Mouse (Mus musculus): ENCODE data around the gene Map3k21.

Gene Map3k21

GRCm38 (mm10) chr8:125917013-125917412 is 6.8 kb downstream of the Map3k21 start:
- DNase-seq = no peak

DNA sequence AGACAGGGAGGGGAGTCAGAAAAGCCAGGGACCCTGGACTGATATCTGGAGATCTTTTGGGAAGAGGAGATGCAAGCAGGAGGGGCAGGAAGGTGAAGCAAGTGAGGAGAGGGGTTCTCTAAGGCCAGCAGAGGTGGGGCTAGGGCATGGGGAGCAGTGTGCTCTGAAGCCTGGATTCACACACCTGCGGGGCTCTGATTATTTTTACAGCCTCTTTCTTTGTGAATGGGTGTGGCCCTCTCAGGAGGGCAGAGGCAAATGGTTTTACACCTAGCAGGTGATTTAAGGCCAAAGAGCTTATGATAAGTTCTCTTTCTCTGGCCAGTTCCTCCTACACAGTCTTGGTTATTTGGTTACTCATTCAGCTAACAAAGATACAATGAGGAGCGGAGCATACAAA is 8.5 kb downstream of the Map3k21 start:
- DNase-seq = no peak

- no peak for DNase-seq
These were observed 9.3 kb downstream of the Map3k21 start for GRCm38 (mm10) chr8:125919560-125919959.

DNA sequence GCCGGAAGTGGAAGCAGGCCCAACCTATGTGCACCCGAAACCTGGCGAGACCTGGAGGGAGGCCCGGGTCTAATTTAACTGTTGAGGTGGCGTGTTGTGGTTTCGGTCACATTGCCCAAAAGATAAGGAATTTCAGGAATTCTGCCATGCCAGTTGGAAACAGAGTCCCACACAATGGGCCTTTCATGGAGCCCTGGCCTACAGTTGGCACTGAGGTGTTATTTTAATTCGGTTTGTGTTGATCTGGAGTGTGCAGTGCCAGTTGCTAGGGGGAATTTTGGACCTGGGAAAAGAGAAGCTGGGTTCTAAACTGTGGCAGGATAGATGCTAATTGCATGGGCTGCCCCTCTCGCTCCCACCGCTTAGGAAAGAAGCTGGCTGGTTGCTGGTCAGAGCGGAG is 10.0 kb downstream of the Map3k21 start:
- no peak for DNase-seq

DNA sequence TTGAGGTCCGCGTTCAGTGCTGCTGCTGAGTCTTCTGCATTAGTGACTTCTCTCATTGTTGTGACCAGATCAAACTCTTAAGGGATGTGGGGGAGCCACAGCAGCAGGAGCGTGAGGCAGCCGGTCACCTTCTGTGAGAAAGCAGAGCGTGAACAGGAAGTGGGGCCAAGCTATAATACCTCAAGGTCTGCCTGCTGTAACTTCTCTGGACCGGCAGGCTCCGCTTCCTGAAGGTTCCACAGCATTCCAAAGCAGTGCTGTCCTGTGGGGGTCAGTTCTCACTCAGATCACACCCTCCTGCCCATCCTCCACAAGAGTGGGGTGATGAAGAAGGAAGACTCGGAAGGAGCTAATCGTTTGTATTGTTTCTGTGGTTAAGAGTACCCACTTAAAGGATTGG is 10.5 kb downstream of the Map3k21 start:
- no peak for DNase-seq

GRCm38 (mm10) chr8:125922333-125922732 is 12.1 kb downstream of the Map3k21 start:
- DNase-seq = no peak

GRCm38 (mm10) chr8:125926636-125927035 is 16.4 kb downstream of the Map3k21 start:
- DNase-seq = peak; percentile 53 to 57

DNA sequence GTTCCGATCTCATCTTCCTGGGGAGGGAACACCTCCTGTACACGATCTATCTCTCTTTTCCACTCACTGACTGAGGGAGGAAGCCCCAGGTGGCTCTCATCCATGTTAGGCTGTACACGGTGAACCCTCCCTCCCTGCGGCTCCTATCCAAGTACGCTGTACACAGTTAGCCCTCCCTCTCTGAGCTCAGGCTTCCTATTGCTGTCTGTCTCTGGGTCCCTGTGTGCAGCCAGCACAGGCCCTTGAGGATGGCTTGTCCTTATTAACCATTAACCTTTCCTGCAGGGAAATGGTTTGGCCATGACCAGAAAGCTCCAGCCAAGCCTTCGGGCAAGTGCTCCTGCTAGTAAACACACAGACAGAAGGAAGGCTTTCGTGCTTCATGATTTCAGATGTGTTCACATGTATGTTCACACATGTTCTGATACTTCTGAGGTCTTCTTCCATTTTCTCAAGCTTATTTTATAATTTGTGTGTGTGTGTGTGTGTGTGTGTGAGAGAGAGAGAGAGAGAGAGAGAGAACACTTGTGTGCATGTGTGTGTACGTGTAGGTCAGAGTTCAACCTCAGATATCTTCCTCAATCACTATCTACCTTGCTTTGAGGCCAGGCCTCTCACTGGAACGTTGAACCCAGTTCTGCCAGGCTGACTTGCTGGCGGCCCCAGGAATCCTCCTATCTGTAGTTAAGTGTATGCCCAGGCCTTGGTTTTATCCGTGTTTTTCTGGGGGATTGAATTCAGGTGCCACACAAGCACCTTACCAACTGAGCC is 20.2 kb downstream of the Map3k21 start:
- DNase-seq = no peak

- DNase-seq = peak; percentile 57 to 67
These were observed 21.6 kb downstream of the Map3k21 start for GRCm38 (mm10) chr8:125931822-125932221.

GRCm38 (mm10) chr8:125935649-125936048 is 25.4 kb downstream of the Map3k21 start:
- DNase-seq = peak; percentile 87 to 92

- no peak for DNase-seq
These were observed 34.3 kb downstream of the Map3k21 start for GRCm38 (mm10) chr8:125944511-125944910.

DNA sequence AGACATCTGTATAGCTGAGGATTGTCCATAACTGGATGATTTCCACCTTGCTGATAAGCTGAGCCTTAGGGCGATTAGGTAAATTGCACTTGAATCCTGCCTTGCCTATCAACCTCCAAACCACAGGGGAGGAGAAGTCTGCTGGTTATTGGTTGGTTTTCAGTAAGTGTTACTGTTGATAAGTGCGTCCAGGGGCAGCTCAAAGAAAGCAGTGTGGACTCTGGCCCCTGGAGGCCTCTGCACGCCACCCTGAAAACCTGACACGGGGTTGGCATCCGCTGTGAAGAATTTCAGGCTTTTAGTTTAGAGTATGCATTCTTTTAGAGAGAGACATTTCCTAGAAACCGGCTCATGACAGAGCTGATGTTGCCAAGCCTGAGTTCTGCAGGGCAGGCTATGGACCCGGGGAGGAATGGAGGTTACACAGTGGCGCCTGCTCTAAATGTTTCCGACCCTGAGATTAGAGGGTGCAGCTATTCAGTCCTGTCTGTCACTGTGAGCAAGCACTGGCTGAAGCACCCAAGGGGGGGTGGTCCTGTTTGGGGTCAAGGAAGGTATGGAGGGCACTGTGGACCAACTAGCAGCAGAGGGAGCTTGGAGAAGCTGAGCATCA is 38.6 kb downstream of the Map3k21 start:
- no peak for DNase-seq

GRCm38 (mm10) chr8:125950007-125950940 is 40.0 kb downstream of the Map3k21 start:
- DNase-seq = peak; percentile 92 to 94

DNA sequence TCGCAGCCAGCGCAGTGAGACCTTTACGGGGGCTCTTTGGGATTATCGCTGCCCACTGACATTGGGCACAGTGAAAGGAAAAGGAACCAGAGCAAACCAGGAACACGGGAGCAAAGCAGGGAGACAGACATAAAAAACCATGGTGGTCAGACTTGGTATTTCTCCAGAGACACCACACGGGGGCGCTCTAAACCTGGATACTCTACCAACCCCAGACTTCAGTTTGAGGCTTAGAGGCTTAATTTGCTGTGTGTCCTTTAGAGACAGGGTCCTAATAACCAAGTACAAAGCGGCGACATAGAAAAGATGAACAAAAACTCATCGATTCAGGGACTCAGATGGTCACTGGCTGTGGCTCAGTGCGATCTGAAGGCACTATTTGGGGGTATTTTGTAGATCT is 45.4 kb downstream of the Map3k21 start:
- DNase-seq = peak; percentile 91

DNA sequence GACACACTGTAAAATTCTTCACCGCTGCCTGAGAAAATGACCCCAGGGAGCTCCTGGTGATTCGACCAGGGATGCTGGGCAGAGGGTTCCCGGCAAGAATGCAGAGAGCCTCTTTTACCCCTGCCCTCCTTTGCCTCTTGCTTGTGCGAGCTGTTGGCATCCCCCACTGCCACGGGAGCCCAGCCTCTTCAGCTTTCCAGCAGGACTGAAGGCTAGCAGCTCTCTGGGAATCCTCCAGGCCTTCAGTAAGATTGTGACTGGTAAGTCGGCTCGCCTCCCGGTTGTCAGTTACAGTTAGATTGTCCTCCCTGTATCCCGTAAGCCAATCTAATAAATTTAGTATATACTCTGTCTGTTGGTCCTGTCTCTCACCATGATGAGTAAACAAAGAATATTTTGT is 46.5 kb downstream of the Map3k21 start:
- DNase-seq = peak; percentile 71 to 72

GRCm38 (mm10) chr8:125957226-125957993 is 47.2 kb downstream of the Map3k21 start:
- DNase-seq = peak in 1 of 2 experiments; percentile 39

DNA sequence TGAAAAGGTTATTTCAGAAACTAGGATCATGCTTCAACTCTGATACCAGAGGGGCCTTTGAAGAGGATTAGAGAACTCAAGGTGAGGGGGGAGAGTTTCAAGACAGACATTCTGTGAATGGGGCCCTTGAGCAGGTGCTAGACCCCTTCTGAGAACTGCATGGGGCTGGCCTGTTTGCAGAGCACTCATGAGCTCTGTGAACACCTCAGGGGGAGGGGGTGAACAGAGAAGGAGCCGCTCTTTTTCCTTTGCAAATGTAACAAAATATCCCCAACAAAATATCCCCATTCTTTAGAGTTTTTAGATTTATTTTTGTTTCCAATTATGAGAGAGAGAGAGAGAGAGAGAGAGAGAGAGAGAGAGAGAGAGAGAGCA is 47.7 kb downstream of the Map3k21 start:
- DNase-seq = no peak

- DNase-seq = peak; percentile 87 to 92
These were observed 49.1 kb downstream of the Map3k21 start for GRCm38 (mm10) chr8:125959363-125959771.

DNA sequence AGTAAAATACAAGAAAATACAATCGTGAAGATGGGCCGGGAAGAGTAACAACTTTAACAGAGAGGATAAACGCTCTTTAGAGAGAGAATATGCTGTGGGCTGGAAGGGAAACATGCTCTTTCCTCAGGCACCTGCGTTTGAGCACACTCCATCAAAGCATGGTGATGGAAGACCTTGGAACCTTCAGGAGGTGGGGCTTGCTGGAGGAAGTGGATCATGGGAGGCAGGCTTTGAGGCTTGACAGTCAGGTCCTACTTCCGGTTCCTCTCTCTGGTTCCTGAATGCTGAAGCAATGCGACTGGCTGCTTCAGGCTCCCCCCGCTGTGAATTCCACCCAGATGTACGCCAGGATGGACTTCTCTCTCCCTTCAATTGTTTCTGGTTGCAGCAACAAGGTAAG is 49.8 kb downstream of the Map3k21 start:
- DNase-seq = peak; percentile 72 to 78

DNA sequence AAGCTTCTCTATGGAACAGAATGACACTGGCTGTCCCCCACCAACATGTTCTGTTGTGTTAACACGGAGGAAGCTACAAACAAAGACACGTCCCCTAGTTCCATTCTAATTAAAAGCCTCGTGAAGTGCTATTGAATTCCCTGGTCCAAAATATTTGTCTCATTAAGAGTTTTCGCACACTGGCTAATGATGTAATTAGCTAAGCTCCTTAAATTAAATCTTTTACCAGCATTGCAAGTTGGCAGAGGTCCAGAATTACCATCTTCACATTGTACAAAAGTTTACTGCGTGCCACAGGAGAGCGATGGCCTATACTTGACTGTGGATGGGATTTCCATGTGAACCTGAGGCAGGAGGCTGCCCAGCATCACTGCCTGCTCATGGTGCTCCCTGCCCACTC is 51.5 kb downstream of the Map3k21 start:
- no peak for DNase-seq

GRCm38 (mm10) chr8:125963807-125964211 is 53.6 kb downstream of the Map3k21 start:
- DNase-seq = peak; percentile 81 to 83

- DNase-seq = no peak
These were observed 61.1 kb downstream of the Map3k21 start for GRCm38 (mm10) chr8:125971336-125971735.

GRCm38 (mm10) chr8:125975981-125976380 is 65.7 kb downstream of the Map3k21 start:
- peak; percentile 66 to 70 for DNase-seq
